Mouse (Mus musculus): ENCODE results near the gene Gmds. TPM values are rescaled to one million over a fixed set of nuclear protein-coding genes. Genes with fewer than 3 reads are reported as not detected.

Gmds gene
- total RNA-seq, 1 experiment: 7.3 TPM

- Histone ChIP-seq H3K27ac (ENCODE audit: insufficient read depth, low read depth, low read length, poor library complexity, severe bottlenecking) (no peak overlapping the region), H3K9me3 (ENCODE audit: control insufficient read depth, insufficient read depth, low read depth, low read length) (no peaks in the 10 kb centered on the region), H3K9ac (ENCODE audit: insufficient read depth, low read depth, low read length, poor library complexity, severe bottlenecking) (no peak overlapping the region), H3K36me3 (ENCODE audit: control insufficient read depth, insufficient read depth, low read length, poor library complexity, severe bottlenecking) (no peaks in the 10 kb centered on the region), H3K4me1 (ENCODE audit: control insufficient read depth in 2 of 2, insufficient read depth in 2 of 2, low read length in 2 of 2, poor library complexity in 1 of 2) (no peaks in the 10 kb centered on the region), H3K4me3 (ENCODE audit: insufficient read depth in 1 of 2, low read depth in 1 of 2, low read length in 2 of 2, poor library complexity in 1 of 2, severe bottlenecking in 1 of 2) (no peak overlapping the region)
- DNase-seq (ENCODE audit: low read depth, low spot score): no peak
- in situ Hi-C loops (cut with MboI; ENCODE audit: low sequenced_read_pairs in 2 of 2, unreplicated experiment in 2 of 2): no loop called here
- TF ChIP-seq MAFK (IDR thresholded peaks at IDR 0.05; ENCODE audit: insufficient read depth, low read depth, low read length): no peak
- no peak for TF ChIP-seq CHD2 (IDR thresholded peaks at IDR 0.05; ENCODE audit: low read depth, low read length)
- no peak for TF ChIP-seq ZNF384 (IDR thresholded peaks at IDR 0.05; ENCODE audit: low read depth, low read length)
- TF ChIP-seq HCFC1 (IDR thresholded peaks at IDR 0.05; ENCODE audit: borderline replicate concordance, insufficient read depth, low read length): no peak
- no peak for TF ChIP-seq ZC3H11A (IDR thresholded peaks at IDR 0.05; ENCODE audit: borderline replicate concordance, low read depth, low read length)
Measured at GRCm38 (mm10) chr13:32129970-32130369, 208.6 kb downstream of the Gmds start.

- no peak overlapping the region for H3K4me3 ChIP-seq (ENCODE audit: insufficient read depth in 1 of 2, low read depth in 1 of 2, low read length in 2 of 2, poor library complexity in 1 of 2, severe bottlenecking in 1 of 2)
- no peak overlapping the region for H3K9ac ChIP-seq (ENCODE audit: insufficient read depth, low read depth, low read length, poor library complexity, severe bottlenecking)
- no peaks in the 10 kb centered on the region for H3K4me1 ChIP-seq (ENCODE audit: control insufficient read depth in 2 of 2, insufficient read depth in 2 of 2, low read length in 2 of 2, poor library complexity in 1 of 2)
- in situ Hi-C loops (cut with MboI; ENCODE audit: low sequenced_read_pairs in 2 of 2, unreplicated experiment in 2 of 2): no loop called here
- H3K36me3 ChIP-seq (ENCODE audit: control insufficient read depth, insufficient read depth, low read length, poor library complexity, severe bottlenecking): no peaks in the 10 kb centered on the region
- no peaks in the 10 kb centered on the region for H3K9me3 ChIP-seq (ENCODE audit: control insufficient read depth, insufficient read depth, low read depth, low read length)
- TF ChIP-seq HCFC1 (IDR thresholded peaks at IDR 0.05; ENCODE audit: borderline replicate concordance, insufficient read depth, low read length): no peak
- no peak for TF ChIP-seq CHD2 (IDR thresholded peaks at IDR 0.05; ENCODE audit: low read depth, low read length)
- no peak for TF ChIP-seq ZC3H11A (IDR thresholded peaks at IDR 0.05; ENCODE audit: borderline replicate concordance, low read depth, low read length)
- no peak overlapping the region for H3K27ac ChIP-seq (ENCODE audit: insufficient read depth, low read depth, low read length, poor library complexity, severe bottlenecking)
- DNase-seq (ENCODE audit: low read depth, low spot score): no peak
Measured at GRCm38 (mm10) chr13:32118386-32118785, 220.2 kb downstream of the Gmds start.

GRCm38 (mm10) chr13:32115468-32115867 lies 223.1 kb downstream of the Gmds start:
- no peak overlapping the region for H3K9ac ChIP-seq (ENCODE audit: insufficient read depth, low read depth, low read length, poor library complexity, severe bottlenecking)

GRCm38 (mm10) chr13:32113875-32114274 lies 224.7 kb downstream of the Gmds start:
- TF ChIP-seq ZC3H11A (IDR thresholded peaks at IDR 0.05; ENCODE audit: borderline replicate concordance, low read depth, low read length): no peak
- TF ChIP-seq MAFK (IDR thresholded peaks at IDR 0.05; ENCODE audit: insufficient read depth, low read depth, low read length): no peak
- TF ChIP-seq CHD2 (IDR thresholded peaks at IDR 0.05; ENCODE audit: low read depth, low read length): no peak
- TF ChIP-seq ZNF384 (IDR thresholded peaks at IDR 0.05; ENCODE audit: low read depth, low read length): no peak
- TF ChIP-seq HCFC1 (IDR thresholded peaks at IDR 0.05; ENCODE audit: borderline replicate concordance, insufficient read depth, low read length): no peak
- in situ Hi-C loops (cut with MboI; ENCODE audit: low sequenced_read_pairs in 2 of 2, unreplicated experiment in 2 of 2): no loop called here

More at GRCm38 (mm10) chr13:32115468-32115867, 223.1 kb downstream of the Gmds start:
- TF ChIP-seq HCFC1 (IDR thresholded peaks at IDR 0.05; ENCODE audit: borderline replicate concordance, insufficient read depth, low read length) (no peak), ZC3H11A (IDR thresholded peaks at IDR 0.05; ENCODE audit: borderline replicate concordance, low read depth, low read length) (no peak), CHD2 (IDR thresholded peaks at IDR 0.05; ENCODE audit: low read depth, low read length) (no peak), ZNF384 (IDR thresholded peaks at IDR 0.05; ENCODE audit: low read depth, low read length) (no peak), MAFK (IDR thresholded peaks at IDR 0.05; ENCODE audit: insufficient read depth, low read depth, low read length) (no peak)
- Histone ChIP-seq H3K36me3 (ENCODE audit: control insufficient read depth, insufficient read depth, low read length, poor library complexity, severe bottlenecking) (no peaks in the 10 kb centered on the region), H3K27ac (ENCODE audit: insufficient read depth, low read depth, low read length, poor library complexity, severe bottlenecking) (no peak overlapping the region), H3K4me1 (ENCODE audit: control insufficient read depth in 2 of 2, insufficient read depth in 2 of 2, low read length in 2 of 2, poor library complexity in 1 of 2) (no peaks in the 10 kb centered on the region), H3K9me3 (ENCODE audit: control insufficient read depth, insufficient read depth, low read depth, low read length) (no peaks in the 10 kb centered on the region), H3K4me3 (ENCODE audit: insufficient read depth in 1 of 2, low read depth in 1 of 2, low read length in 2 of 2, poor library complexity in 1 of 2, severe bottlenecking in 1 of 2) (no peak overlapping the region)
- in situ Hi-C loops (cut with MboI; ENCODE audit: low sequenced_read_pairs in 2 of 2, unreplicated experiment in 2 of 2): no loop called here
- DNase-seq (ENCODE audit: low read depth, low spot score): no peak

More at GRCm38 (mm10) chr13:32113875-32114274, 224.7 kb downstream of the Gmds start:
- no peaks in the 10 kb centered on the region for H3K36me3 ChIP-seq (ENCODE audit: control insufficient read depth, insufficient read depth, low read length, poor library complexity, severe bottlenecking)
- no peaks in the 10 kb centered on the region for H3K4me1 ChIP-seq (ENCODE audit: control insufficient read depth in 2 of 2, insufficient read depth in 2 of 2, low read length in 2 of 2, poor library complexity in 1 of 2)
- no peak overlapping the region for H3K9ac ChIP-seq (ENCODE audit: insufficient read depth, low read depth, low read length, poor library complexity, severe bottlenecking)
- no peak overlapping the region for H3K4me3 ChIP-seq (ENCODE audit: insufficient read depth in 1 of 2, low read depth in 1 of 2, low read length in 2 of 2, poor library complexity in 1 of 2, severe bottlenecking in 1 of 2)
- no peaks in the 10 kb centered on the region for H3K9me3 ChIP-seq (ENCODE audit: control insufficient read depth, insufficient read depth, low read depth, low read length)
- H3K27ac ChIP-seq (ENCODE audit: insufficient read depth, low read depth, low read length, poor library complexity, severe bottlenecking): no peak overlapping the region
- DNase-seq (ENCODE audit: low read depth, low spot score): no peak

Data from ES-E14 (cell line).